Mouse (Mus musculus) left cerebral cortex, adult 6 months (tissue): Measurements from ENCODE around the gene Kcnk3. TPM values are rescaled to one million over a fixed set of nuclear protein-coding genes. Genes with fewer than 3 reads are reported as not detected.

ENCODE experiments used
- long read RNA-seq, 2 experiments: library from polyadenylated mRNA; unstranded; transcript quantifications; one replicate each; pipeline ENCODE4 v2.0.0; 2019 to 2020
- polyA plus RNA-seq: library from polyadenylated mRNA; unstranded; fragments of <200 nt; fragmentation: Nextera tagmentation; gene quantifications from 2 replicates; pipeline ENCODE4 v1.2.3, GENCODE M21; 2021

The Kcnk3 gene
- polyA plus RNA-seq, result 4.4 and 4.6 TPM in 2 replicates
- long read RNA-seq, experiment 1, partial matches to known transcripts, result 0 of 17 reads
- long read RNA-seq, experiment 1, other reads (novel, unspliced or antisense), result 15 of 17 reads
- long read RNA-seq, experiment 2, partial matches to known transcripts, result 0 of 10 reads
- long read RNA-seq, experiment 2, other reads (novel, unspliced or antisense), result 10 of 10 reads

GRCm38 (mm10) chr5:30587681-30588300 lies at the start of gene Kcnk3:
Kcnk3 (plus strand) TSS chr5:30588170.

DNA sequence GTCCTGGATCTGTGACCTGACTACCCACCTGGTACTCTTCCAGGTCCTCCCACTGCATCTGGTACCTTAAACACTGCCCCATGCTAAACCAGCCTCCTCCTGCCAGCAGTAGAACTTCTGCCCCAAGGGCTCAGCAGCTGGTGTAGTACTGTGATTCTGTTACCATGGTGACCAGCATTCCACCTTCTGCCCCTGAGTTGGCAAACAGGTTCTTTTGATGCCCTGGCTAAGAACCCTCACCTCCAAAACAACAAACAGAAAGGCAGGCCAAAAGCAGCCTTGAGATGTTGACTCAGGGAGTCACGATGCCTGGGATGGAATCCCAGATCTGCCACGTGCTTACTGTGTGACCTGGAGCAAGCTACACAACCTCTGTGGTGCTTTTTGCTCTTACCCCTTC lies 42.3 kb upstream of the Kcnk3 start, which contains the start of gene Cib4:
Cib4 (minus strand) TSS at position 139 of the 400 bp plus-strand sequence.

GRCm38 (mm10) chr5:30647815-30648560 lies 60.0 kb downstream of the Kcnk3 start, which contains the start of gene Slc35f6:
Slc35f6 (plus strand) TSS chr5:30647933.

DNA sequence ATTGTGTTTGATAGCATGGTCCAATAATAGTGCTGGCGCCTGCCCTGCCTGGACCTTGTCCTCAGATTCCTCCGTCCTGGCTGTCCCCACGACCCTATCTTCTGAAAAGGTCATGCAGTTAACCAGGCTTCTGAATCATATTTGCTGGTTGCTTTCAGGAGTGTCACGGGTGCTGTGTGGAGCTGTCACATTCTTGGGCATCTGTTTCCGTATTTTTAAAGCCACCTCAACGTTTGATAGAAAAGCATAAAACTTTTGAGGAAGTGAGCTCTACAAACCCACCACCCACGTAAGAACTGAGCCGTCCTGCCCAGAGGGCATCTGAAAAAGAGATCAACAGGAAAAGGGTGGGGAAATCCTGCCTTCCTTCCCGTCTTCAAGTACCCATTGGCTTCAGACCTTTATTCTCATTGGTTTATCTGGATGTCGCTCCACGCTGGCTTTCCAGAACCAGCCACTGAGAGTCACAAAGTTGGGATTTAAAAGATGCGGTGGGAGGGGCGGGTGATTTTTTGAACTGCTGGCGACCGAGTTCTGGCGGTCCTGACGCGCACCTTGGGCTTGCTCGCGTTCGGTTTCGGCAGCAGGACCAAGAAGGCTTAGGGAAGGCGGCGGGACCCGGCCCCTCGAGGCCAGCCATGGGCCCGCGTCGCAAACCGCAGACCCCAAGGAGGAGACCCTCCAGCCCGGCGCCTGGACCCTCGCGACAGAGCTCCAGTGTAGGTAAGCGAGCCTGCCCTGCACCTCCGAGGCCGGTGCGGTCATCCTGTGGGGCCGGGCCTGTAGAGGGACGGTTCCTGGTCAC lies 78.6 kb downstream of the Kcnk3 start, which contains the start of gene Cenpa:
Cenpa (plus strand) TSS at position 387 of the 805 bp plus-strand sequence.

Other genes starting within 250 kb of the Kcnk3 start
- gene Otof, start 126.2 kb upstream of the Kcnk3 start, polyA plus RNA-seq, result 2.1 and 2.3 TPM in 2 replicates
- 1.8 and 2.3 TPM in 2 replicates for gene 1700001C02Rik, start 122.1 kb upstream of the Kcnk3 start, polyA plus RNA-seq
- gene Cib4, start 42.3 kb upstream of the Kcnk3 start, polyA plus RNA-seq, result not detected in 2 replicates
- gene Slc35f6, start 59.8 kb downstream of the Kcnk3 start, polyA plus RNA-seq, result 18.4 and 20.1 TPM in 2 replicates
- 5.7 and 9.0 TPM in 2 replicates for gene Cenpa, start 78.6 kb downstream of the Kcnk3 start, polyA plus RNA-seq
- 3.2 and 4.0 TPM in 2 replicates for gene Dpysl5, start 123.4 kb downstream of the Kcnk3 start, polyA plus RNA-seq
- 123 and 226 TPM in 2 replicates for gene Mapre3, start 226.5 kb downstream of the Kcnk3 start, polyA plus RNA-seq